Mouse (Mus musculus): ENCODE data around the gene Tmem141. TPM values are rescaled to one million over a fixed set of nuclear protein-coding genes. Genes with fewer than 3 reads are reported as not detected.

The Tmem141 gene
- total and polyA plus RNA-seq, 2 experiments from 2014 or later = 39.4 to 42.7 TPM

DNA sequence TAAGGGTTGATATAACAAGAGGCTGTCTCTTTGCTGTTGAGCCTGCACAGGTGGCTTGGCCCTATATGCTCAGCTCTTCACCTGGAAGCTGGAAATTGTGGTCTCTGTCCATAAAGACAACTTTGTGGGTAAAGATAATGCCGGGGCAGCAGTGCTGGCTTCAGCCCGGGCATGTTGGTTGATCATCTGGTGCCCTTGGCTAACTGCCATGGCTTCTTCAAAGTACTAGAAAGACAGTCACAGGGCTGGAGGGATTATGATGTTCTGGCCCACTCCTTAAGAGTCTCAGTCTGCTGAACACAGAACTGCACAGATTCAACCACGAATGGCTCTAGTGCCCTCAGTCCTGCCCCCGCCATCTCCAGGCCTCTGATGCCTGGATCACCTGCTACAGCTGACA is 35.4 kb upstream of the Tmem141 start:
- Histone ChIP-seq H3K9ac (no peak overlapping the region), H3K27me3 (ENCODE audit: insufficient read depth, low read length) (no peaks in the 10 kb centered on the region), H3K4me2 (ENCODE audit: low read depth) (no peak overlapping the region), H3K27ac (ENCODE audit: low read depth, low read length) (no peak overlapping the region), H3K4me3 (ENCODE audit: low read depth, low read length) (no peak overlapping the region), H3K4me1 (ENCODE audit: insufficient read depth) (no peaks in the 10 kb centered on the region), H3K36me3 (ENCODE audit: insufficient read depth) (no peaks in the 10 kb centered on the region), H3K9me3 (ENCODE audit: low read length) (no peaks in the 10 kb centered on the region)
- no peak for ATAC-seq
- 70% methylated on average over 4 of the region's 4 CpGs for WGBS
- no peak for DNase-seq
- TF ChIP-seq CTCF (IDR thresholded peaks at IDR 0.05; ENCODE audit: low read depth) = no peak

DNA sequence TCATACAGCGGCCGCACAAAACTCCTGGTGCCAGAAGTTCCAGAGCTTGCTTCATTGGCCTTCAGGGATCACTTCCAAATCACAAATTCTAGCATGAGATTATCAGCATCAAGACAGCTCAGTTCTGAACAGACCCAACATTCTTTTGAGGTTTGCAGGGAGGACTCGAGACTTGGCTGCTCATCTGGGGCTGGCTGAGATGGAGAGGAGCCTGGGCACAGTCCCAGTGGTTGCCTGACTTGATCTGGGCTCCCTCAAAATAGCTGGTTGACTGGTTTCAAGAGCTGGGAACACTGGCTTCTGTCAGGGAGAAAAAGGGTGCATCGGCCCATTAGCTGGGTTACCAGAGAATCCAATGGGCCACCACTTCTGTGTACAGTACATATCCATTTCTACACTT is 34.9 kb upstream of the Tmem141 start:
- Histone ChIP-seq H3K9ac (no peak overlapping the region), H3K4me3 (ENCODE audit: low read depth, low read length) (no peak overlapping the region), H3K27me3 (ENCODE audit: insufficient read depth, low read length) (no peaks in the 10 kb centered on the region), H3K9me3 (ENCODE audit: low read length) (no peaks in the 10 kb centered on the region), H3K4me2 (ENCODE audit: low read depth) (no peak overlapping the region), H3K36me3 (ENCODE audit: insufficient read depth) (no peaks in the 10 kb centered on the region), H3K4me1 (ENCODE audit: insufficient read depth) (no peaks in the 10 kb centered on the region), H3K27ac (ENCODE audit: low read depth, low read length) (no peak overlapping the region)
- WGBS = 73% methylated on average over 4 of the region's 4 CpGs
- DNase-seq (peak; percentile 2), ATAC-seq (no peak)
- no peak for TF ChIP-seq CTCF (IDR thresholded peaks at IDR 0.05; ENCODE audit: low read depth)

DNA sequence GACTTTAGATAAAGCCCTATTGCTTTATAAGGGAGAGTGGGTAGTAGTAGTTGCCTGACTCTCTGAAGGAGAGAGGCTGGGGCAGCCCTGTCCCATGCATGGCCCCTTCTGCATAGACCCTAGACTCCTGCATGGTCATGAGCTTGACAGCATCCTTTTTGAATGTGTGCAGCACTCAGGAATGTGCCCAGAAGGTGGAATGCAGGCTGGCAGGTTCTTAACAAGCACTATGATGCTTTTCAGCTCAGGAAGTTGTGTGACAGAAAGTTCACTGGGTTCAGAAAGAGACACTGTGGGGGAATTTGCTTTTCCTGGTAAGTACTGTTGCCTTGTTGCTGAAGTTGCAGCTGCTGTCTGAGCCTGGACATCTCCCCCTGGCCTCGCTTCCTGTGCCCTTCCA is 32.7 kb upstream of the Tmem141 start:
- WGBS = 62% methylated on average over 1 of the region's 1 CpGs
- TF ChIP-seq CTCF (IDR thresholded peaks at IDR 0.05; ENCODE audit: low read depth) = no peak
- no peaks in the 10 kb centered on the region for H3K27me3 ChIP-seq (ENCODE audit: insufficient read depth, low read length)
- DNase-seq (no peak), ATAC-seq (no peak)
- no peaks in the 10 kb centered on the region for H3K9me3 ChIP-seq (ENCODE audit: low read length)
- no peaks in the 10 kb centered on the region for H3K36me3 ChIP-seq (ENCODE audit: insufficient read depth)
- H3K4me3 ChIP-seq (ENCODE audit: low read depth, low read length) = no peak overlapping the region
- no peak overlapping the region for H3K9ac ChIP-seq
- H3K27ac ChIP-seq (ENCODE audit: low read depth, low read length) = no peak overlapping the region
- H3K4me2 ChIP-seq (ENCODE audit: low read depth) = no peak overlapping the region
- H3K4me1 ChIP-seq (ENCODE audit: insufficient read depth) = no peaks in the 10 kb centered on the region

DNA sequence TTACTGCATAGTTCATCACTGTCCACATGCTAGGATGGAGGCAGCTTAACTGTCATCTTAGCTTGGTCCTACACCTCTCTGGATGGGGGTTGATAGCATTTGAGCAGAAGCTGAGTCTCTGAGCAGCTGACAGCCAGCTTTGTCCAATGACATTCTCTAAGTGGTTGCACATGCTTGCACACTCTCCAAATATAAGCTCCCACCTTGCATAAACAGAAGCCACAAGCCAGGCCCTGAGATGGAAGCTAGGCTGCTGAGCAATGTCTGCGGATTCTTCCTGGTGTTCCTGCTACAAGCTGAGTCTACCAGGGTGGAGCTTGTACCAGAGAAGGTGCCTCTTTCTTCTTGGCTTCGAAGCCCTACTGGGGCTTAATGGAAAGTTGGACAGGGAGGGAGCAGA is 31.1 kb upstream of the Tmem141 start, which contains the start of gene Lcn8:
Gene Lcn8 (plus strand): TSS at position 219 of the 400 bp plus-strand sequence.
- H3K9me3 ChIP-seq (ENCODE audit: low read length) = no peaks in the 10 kb centered on the region
- H3K4me2 ChIP-seq (ENCODE audit: low read depth) = no peak within 1 kb of the TSS
- H3K27me3 ChIP-seq (ENCODE audit: insufficient read depth, low read length) = no peaks in the 10 kb centered on the region
- TF ChIP-seq CTCF (IDR thresholded peaks at IDR 0.05; ENCODE audit: low read depth) = no peak
- H3K27ac ChIP-seq (ENCODE audit: low read depth, low read length) = no peak within 1 kb of the TSS
- DNase-seq (no peak), ATAC-seq (no peak)
- no peak within 1 kb of the TSS for H3K4me3 ChIP-seq (ENCODE audit: low read depth, low read length)
- WGBS = 85% methylated on average over 2 of the region's 2 CpGs
- H3K36me3 ChIP-seq (ENCODE audit: insufficient read depth) = no peaks in the 10 kb centered on the region
- H3K9ac ChIP-seq = no peak within 1 kb of the TSS
- H3K4me1 ChIP-seq (ENCODE audit: insufficient read depth) = no peaks in the 10 kb centered on the region

DNA sequence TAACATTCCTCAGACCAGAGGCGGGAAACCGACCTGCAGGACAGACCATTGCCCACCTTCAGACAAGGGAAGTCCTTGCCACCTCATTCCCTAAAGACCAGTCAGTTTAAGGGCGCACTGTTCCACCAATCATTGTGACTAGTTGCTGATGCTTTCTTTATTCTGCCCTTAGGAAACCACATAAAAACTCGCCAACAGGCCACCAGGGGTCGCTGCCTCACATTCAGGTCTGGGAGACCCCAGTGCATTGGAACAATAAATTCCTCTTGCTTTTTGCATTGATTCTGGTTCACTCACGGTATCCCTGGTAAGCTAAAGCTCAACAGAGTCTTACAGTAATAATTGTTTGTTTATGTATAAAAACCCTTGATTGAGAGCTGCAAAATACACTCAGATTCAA is 18.1 kb upstream of the Tmem141 start:
- no peaks in the 10 kb centered on the region for H3K27me3 ChIP-seq (ENCODE audit: insufficient read depth, low read length)
- ATAC-seq (no peak), DNase-seq (peak; percentile 45)
- peak; percentile 65 for TF ChIP-seq CTCF (IDR thresholded peaks at IDR 0.05; ENCODE audit: low read depth)
- H3K9ac ChIP-seq = no peak overlapping the region
- 23% methylated on average over 6 of the region's 6 CpGs for whole genome bisulfite sequencing
- no peak overlapping the region for H3K27ac ChIP-seq (ENCODE audit: low read depth, low read length)
- H3K4me2 ChIP-seq (ENCODE audit: low read depth) = no peak overlapping the region
- no peaks in the 10 kb centered on the region for H3K4me1 ChIP-seq (ENCODE audit: insufficient read depth)
- no peaks in the 10 kb centered on the region for H3K36me3 ChIP-seq (ENCODE audit: insufficient read depth)
- H3K9me3 ChIP-seq (ENCODE audit: low read length) = no peaks in the 10 kb centered on the region
- H3K4me3 ChIP-seq (ENCODE audit: low read depth, low read length) = no peak overlapping the region

DNA sequence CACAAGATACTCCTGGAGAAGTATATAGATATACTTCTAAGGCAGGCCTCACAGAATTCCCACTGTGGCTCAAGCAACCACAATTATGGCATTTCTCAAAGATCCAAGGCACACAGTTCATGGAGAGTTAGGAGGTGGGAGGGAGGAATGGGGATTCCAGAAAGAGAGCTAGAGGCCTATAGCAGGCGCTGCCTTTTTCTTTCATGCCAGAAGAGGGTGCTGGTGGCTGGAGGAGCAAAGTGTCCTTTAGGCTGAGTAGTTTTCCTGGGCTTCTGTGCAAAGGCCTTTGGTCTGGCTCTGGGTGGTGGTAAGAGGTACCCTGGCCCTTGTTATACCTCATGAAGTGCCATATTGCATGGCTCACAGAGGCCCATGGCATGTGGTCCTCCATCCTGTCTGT is 12.2 kb upstream of the Tmem141 start:
- no peaks in the 10 kb centered on the region for H3K36me3 ChIP-seq (ENCODE audit: insufficient read depth)
- no peak overlapping the region for H3K9ac ChIP-seq
- H3K4me3 ChIP-seq (ENCODE audit: low read depth, low read length) = no peak overlapping the region
- WGBS = 35% methylated on average over 1 of the region's 1 CpGs
- H3K27ac ChIP-seq (ENCODE audit: low read depth, low read length) = no peak overlapping the region
- ATAC-seq (no peak), DNase-seq (no peak)
- no peaks in the 10 kb centered on the region for H3K27me3 ChIP-seq (ENCODE audit: insufficient read depth, low read length)
- no peaks in the 10 kb centered on the region for H3K4me1 ChIP-seq (ENCODE audit: insufficient read depth)
- no peak overlapping the region for H3K4me2 ChIP-seq (ENCODE audit: low read depth)
- no peak for TF ChIP-seq CTCF (IDR thresholded peaks at IDR 0.05; ENCODE audit: low read depth)
- no peaks in the 10 kb centered on the region for H3K9me3 ChIP-seq (ENCODE audit: low read length)

DNA sequence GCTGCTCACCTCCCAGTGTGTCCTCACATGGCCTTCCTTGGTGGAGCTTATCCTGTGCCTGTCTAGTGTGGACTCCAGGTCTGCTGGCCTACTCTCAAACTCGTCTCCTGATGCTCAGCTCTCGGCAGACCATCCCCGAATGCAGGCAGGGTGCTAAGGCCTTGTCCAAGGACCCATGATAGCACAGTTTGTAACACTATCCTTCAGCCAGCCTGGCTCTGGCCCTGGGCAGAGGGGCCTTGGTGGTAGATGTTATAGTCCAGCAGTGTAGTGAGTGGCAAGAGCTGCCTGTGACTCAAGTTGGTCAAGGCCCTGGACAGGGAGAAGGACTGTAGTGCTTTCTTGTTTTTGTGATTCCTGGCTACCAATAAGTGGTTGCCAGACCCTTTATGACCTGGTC is 11.8 kb upstream of the Tmem141 start:
- no peaks in the 10 kb centered on the region for H3K9me3 ChIP-seq (ENCODE audit: low read length)
- no peaks in the 10 kb centered on the region for H3K27me3 ChIP-seq (ENCODE audit: insufficient read depth, low read length)
- no peak for DNase-seq
- H3K4me2 ChIP-seq (ENCODE audit: low read depth) = no peak overlapping the region
- no peaks in the 10 kb centered on the region for H3K4me1 ChIP-seq (ENCODE audit: insufficient read depth)
- no peak overlapping the region for H3K4me3 ChIP-seq (ENCODE audit: low read depth, low read length)
- H3K27ac ChIP-seq (ENCODE audit: low read depth, low read length) = no peak overlapping the region
- ATAC-seq = no peak
- no peaks in the 10 kb centered on the region for H3K36me3 ChIP-seq (ENCODE audit: insufficient read depth)
- TF ChIP-seq CTCF (IDR thresholded peaks at IDR 0.05; ENCODE audit: low read depth) = no peak
- WGBS = 85% methylated on average over 3 of the region's 3 CpGs
- no peak overlapping the region for H3K9ac ChIP-seq

DNA sequence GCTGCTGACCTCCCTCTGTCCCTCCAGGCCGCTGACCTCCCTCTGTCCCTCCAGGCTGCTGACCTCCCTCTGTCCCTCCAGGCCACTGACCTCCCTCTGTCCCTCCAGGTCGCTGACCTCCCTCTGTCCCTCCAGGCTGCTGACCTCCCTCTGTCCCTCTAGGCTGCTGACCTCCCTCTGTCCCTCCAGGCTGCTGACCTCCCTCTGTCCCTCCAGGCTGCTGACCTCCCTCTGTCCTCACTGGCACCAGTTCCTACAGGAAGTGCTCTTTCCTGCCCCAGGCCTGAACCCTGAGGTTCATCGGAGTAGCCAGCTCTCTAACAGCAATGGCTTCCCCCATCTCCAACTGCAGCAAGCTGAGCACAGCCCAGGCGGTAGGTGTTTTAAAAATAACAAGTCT is 6.9 kb upstream of the Tmem141 start:
- H3K27me3 ChIP-seq (ENCODE audit: insufficient read depth, low read length) = no peaks in the 10 kb centered on the region
- TF ChIP-seq CTCF (IDR thresholded peaks at IDR 0.05; ENCODE audit: low read depth) = no peak
- H3K27ac ChIP-seq (ENCODE audit: low read depth, low read length) = no peak overlapping the region
- whole genome bisulfite sequencing = 69% methylated on average over 4 of the region's 4 CpGs
- H3K36me3 ChIP-seq (ENCODE audit: insufficient read depth) = no peaks in the 10 kb centered on the region
- no peak overlapping the region for H3K4me2 ChIP-seq (ENCODE audit: low read depth)
- no peaks in the 10 kb centered on the region for H3K4me1 ChIP-seq (ENCODE audit: insufficient read depth)
- H3K4me3 ChIP-seq (ENCODE audit: low read depth, low read length) = no peak overlapping the region
- no peak for ATAC-seq
- no peak overlapping the region for H3K9ac ChIP-seq
- H3K9me3 ChIP-seq (ENCODE audit: low read length) = no peaks in the 10 kb centered on the region
- DNase-seq = no peak
